Mouse (Mus musculus) liver, embryonic 12.5 days (tissue): ENCODE results near the gene Wfdc6b. TPM values are rescaled to one million over a fixed set of nuclear protein-coding genes. Genes with fewer than 3 reads are reported as not detected.

ENCODE experiments used
- ATAC-seq: fragments of 200-750 bp; cut with Nextera tagmentation; 2 replicates; pipeline ENCODE4 v1.8.0; 2017; ENCODE audit warnings: moderate number of reproducible peaks, mild to moderate bottlenecking, moderate library complexity
- H3K27ac ChIP-seq: fragments of 300-500 bp; sonication (generic); 2 replicates; pipeline ENCODE4 v1.5.1; 2016; ENCODE audit warnings: mild to moderate bottlenecking
- H3K27me3 ChIP-seq: fragments of 300-500 bp; sonication (generic); replicated peaks from 2 replicates; pipeline ENCODE4 v1.6.1; 2016; ENCODE audit warnings: mild to moderate bottlenecking, moderate library complexity
- H3K36me3 ChIP-seq: fragments of 300-500 bp; sonication (generic); 2 replicates; pipeline ENCODE4 v1.6.1; 2016; ENCODE audit warnings: mild to moderate bottlenecking, moderate library complexity
- H3K4me1 ChIP-seq: fragments of 300-500 bp; sonication (generic); 2 replicates; pipeline ENCODE4 v1.6.1; 2016
- H3K4me2 ChIP-seq: fragments of 300-500 bp; sonication (generic); 2 replicates; pipeline ENCODE4 v1.6.1; 2016; ENCODE audit warnings: mild to moderate bottlenecking, moderate library complexity
- H3K4me3 ChIP-seq: fragments of 300-500 bp; sonication (generic); 2 replicates; pipeline ENCODE4 v1.5.1; 2016; ENCODE audit warnings: mild to moderate bottlenecking, moderate library complexity
- H3K9ac ChIP-seq: fragments of 300-500 bp; sonication (generic); 2 replicates; pipeline ENCODE4 v1.6.1; 2016; ENCODE audit warnings: mild to moderate bottlenecking, moderate library complexity
- H3K9me3 ChIP-seq: fragments of 300-500 bp; sonication (generic); replicated peaks from 2 replicates; pipeline ENCODE4 v1.6.1; 2016; ENCODE audit warnings: mild to moderate bottlenecking, moderate library complexity
- WGBS: fragments of 180-500 bp; shearing (Covaris S2); methylation state at CpG from one replicate; pipeline ENCODE4 v1.1.7; 2016; ENCODE audit not compliant: insufficient replicate concordance; 5-methylcytosine and 5-hydroxymethylcytosine counted together
- polyA plus RNA-seq: library from polyadenylated mRNA; unstranded; fragments of >200 nt; fragmentation: Nextera tagmentation; extraction: Ambion mirVana; gene quantifications from 2 replicates; pipeline ENCODE4 v1.2.1, GENCODE M21; 2016

Gene Wfdc6b
- polyA plus RNA-seq, 1 experiment from 2014 or later = not detected

DNA sequence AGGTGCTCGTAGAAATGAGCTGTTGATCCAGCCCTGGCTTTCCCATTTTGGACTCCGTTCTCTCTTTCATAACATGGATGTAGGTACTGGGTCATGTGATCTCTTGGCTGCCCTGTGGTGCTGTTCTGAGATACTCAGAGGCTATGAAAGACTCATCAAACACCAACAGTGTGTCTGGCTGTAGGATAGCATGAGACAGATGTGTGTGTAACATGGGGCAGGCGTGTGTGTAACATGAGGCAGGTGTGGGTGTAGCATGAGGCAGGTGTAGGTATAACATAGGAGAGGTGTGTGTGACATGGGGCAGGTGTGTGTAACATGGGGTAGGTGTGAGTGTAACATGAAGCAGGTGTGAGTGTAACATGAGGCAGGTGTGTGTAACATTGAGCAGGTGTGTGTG, 2.1 kb downstream of the Wfdc6b start:
- no peak overlapping the region for H3K27ac ChIP-seq
- H3K4me3 ChIP-seq = no peak overlapping the region
- ATAC-seq = no peak
- H3K4me2 ChIP-seq = no peak overlapping the region
- no peaks in the 10 kb centered on the region for H3K9me3 ChIP-seq
- H3K36me3 ChIP-seq = no peaks in the 10 kb centered on the region
- no peaks in the 10 kb centered on the region for H3K27me3 ChIP-seq
- WGBS = 66% methylated on average over 3 of the region's 3 CpGs
- H3K4me1 ChIP-seq = no peaks in the 10 kb centered on the region
- H3K9ac ChIP-seq = no peak overlapping the region

DNA sequence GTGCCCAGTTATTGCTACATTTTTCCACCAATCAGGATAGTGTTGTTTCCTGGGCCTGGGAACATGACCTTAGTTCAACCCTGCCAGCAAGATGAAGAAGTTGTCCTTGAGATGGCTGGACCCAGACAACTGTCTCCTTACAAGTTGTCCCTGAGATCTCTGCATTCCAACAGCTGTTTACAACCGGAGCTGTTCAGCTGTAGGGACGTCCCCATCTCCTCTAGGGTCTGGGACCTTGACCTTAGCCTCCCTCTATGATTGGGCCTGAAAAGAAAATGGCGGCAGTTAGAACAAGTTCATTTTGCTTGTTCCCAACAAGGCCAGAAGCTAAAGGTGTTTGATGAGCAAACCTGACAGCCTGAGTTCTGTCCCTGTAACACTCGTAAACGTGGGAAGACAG, 5.7 kb downstream of the Wfdc6b start:
- Histone ChIP-seq H3K4me1 (no peaks in the 10 kb centered on the region), H3K9me3 (no peaks in the 10 kb centered on the region), H3K4me3 (no peak overlapping the region), H3K9ac (no peak overlapping the region), H3K27ac (no peak overlapping the region), H3K36me3 (no peaks in the 10 kb centered on the region), H3K4me2 (no peak overlapping the region), H3K27me3 (no peaks in the 10 kb centered on the region)
- 68% methylated on average over 5 of the region's 5 CpGs for WGBS
- ATAC-seq = no peak

DNA sequence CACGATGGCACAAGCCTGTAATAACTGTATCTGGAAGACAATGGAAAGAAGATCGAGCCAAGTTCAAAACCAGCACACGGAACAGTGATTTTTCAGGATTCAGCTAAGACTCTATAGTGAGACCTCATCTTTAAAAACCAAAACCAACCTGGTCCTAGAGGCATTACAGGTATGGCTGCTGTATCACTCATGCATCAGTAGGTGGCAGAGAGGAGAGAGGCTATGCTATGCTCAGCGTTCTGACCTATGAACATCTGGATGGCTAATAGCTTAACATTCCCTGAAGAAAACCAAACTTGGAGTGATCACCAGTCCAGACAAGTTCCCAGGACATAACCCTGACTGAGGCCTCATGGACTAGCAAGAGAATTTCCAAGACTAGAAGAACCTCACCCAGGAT, 8.5 kb downstream of the Wfdc6b start:
- H3K36me3 ChIP-seq = no peaks in the 10 kb centered on the region
- ATAC-seq = no peak
- H3K9me3 ChIP-seq = no peaks in the 10 kb centered on the region
- H3K9ac ChIP-seq = no peak overlapping the region
- no peaks in the 10 kb centered on the region for H3K27me3 ChIP-seq
- no peak overlapping the region for H3K4me2 ChIP-seq
- WGBS = 66% methylated on average over 4 of the region's 4 CpGs
- no peaks in the 10 kb centered on the region for H3K4me1 ChIP-seq
- H3K4me3 ChIP-seq = no peak overlapping the region
- no peak overlapping the region for H3K27ac ChIP-seq

GRCm38 (mm10) chr2:164635266-164635665, 21.9 kb downstream of the Wfdc6b start:
- ATAC-seq = no peak
- H3K4me1 ChIP-seq = no peaks in the 10 kb centered on the region
- no peak overlapping the region for H3K4me2 ChIP-seq
- no peak overlapping the region for H3K27ac ChIP-seq
- no peak overlapping the region for H3K4me3 ChIP-seq
- no peaks in the 10 kb centered on the region; the same call in 1 of the 2 replicates for H3K9me3 ChIP-seq
- H3K27me3 ChIP-seq = no peaks in the 10 kb centered on the region
- H3K9ac ChIP-seq = no peak overlapping the region
- H3K36me3 ChIP-seq = no peaks in the 10 kb centered on the region
- 62% methylated on average over 9 of the region's 9 CpGs for WGBS

- Histone ChIP-seq H3K9ac (no peak within 1 kb of the TSS), H3K4me2 (no peak within 1 kb of the TSS), H3K27ac (no peak within 1 kb of the TSS), H3K4me1 (no peaks in the 10 kb centered on the region), H3K27me3 (no peaks in the 10 kb centered on the region), H3K9me3 (no peaks in the 10 kb centered on the region; the same call in 1 of the 2 replicates), H3K36me3 (no peaks in the 10 kb centered on the region), H3K4me3 (no peak within 1 kb of the TSS)
- no peak for ATAC-seq
- whole genome bisulfite sequencing = 72% methylated on average over 3 of the region's 3 CpGs
Observed at GRCm38 (mm10) chr2:164638696-164639095, 25.4 kb downstream of the Wfdc6b start, which contains the start of gene Wfdc16. Gene Wfdc16 (minus strand): TSS chr2:164638796.

DNA sequence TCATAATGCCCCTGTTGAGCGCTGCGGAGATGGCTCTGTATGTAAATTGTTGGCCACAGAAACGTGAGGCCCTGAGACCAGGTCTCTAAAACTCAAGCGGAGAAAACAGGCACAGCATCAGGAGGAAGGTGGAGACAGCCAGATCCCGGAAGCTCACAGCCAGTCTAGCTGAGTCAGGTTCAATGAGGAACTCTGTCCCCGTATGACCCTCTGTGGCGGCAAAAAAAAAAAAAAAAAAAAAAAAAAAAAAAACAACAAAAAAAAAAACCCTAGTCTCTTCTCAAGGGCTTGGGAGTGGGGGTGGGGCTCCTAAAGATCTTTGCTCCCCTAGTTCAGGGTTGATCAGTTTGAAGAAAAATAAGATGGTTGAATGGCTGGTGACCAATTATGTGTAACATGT, 27.8 kb downstream of the Wfdc6b start:
- Histone ChIP-seq H3K27me3 (no peaks in the 10 kb centered on the region), H3K4me3 (no peak overlapping the region), H3K9ac (no peak overlapping the region), H3K36me3 (no peaks in the 10 kb centered on the region), H3K4me1 (no peaks in the 10 kb centered on the region), H3K9me3 (no peaks in the 10 kb centered on the region; the same call in 1 of the 2 replicates), H3K4me2 (no peak overlapping the region), H3K27ac (no peak overlapping the region)
- ATAC-seq = no peak
- 51% methylated on average over 7 of the region's 7 CpGs for WGBS

DNA sequence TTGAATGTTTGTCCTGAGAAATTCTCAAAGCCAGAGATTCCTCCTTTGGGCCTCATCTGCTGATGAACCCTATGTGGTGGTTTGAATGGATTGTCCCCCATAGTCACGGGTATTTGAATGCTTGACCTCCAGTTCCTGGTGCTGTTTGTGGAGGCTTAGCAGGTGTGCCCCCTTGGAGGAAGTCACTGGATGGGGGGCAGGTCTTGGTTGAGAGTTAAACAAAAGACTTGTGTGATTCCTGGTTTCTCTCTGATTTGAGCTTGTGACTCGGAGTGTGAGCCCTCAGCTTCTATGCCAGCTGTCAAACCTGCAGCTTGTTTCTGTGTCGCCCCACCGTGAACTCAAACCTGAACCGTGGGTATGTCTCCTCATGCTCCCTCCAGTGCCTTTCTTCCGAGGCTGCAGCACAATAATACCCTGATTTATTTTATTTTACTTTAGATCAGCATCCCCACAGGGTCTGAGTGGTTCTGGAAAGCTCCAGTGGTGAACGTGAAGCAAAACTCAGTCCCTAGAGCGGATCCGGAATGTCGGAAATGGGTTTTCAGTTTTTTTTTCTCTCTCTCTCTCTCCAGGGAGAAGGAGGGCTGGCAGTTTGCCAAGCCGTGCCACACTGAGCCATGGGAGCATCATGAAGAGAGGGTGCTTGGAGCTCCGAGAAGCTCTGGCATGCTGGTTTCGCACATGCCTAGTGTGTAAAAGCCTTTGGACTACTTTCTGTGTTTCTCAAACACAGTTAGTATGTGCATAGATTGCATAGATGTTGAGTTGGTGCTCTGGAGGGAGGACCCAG, 28.8 kb downstream of the Wfdc6b start:
- ATAC-seq = no peak

GRCm38 (mm10) chr2:164655858-164656257, 42.5 kb downstream of the Wfdc6b start, which contains the start of gene Wfdc10:
Gene Wfdc10 (plus strand): TSS chr2:164656046.
- H3K4me1 ChIP-seq = no peaks in the 10 kb centered on the region
- H3K36me3 ChIP-seq = no peaks in the 10 kb centered on the region
- no peak within 1 kb of the TSS for H3K4me3 ChIP-seq
- H3K27ac ChIP-seq = no peak within 1 kb of the TSS
- H3K27me3 ChIP-seq = peaks cover 11% of the 10 kb centered on the region; the same call in 1 of the 2 replicates
- 7% methylated on average over 11 of the region's 11 CpGs for whole genome bisulfite sequencing
- no peak within 1 kb of the TSS for H3K4me2 ChIP-seq
- H3K9me3 ChIP-seq = no peaks in the 10 kb centered on the region
- ATAC-seq = no peak
- H3K9ac ChIP-seq = no peak within 1 kb of the TSS

More for the DNA sequence above, 28.8 kb downstream of the Wfdc6b start:
- H3K4me1 ChIP-seq = no peaks in the 10 kb centered on the region
- WGBS = 72% methylated on average over 13 of the region's 13 CpGs
- no peaks in the 10 kb centered on the region; the same call in 1 of the 2 replicates for H3K9me3 ChIP-seq
- no peaks in the 10 kb centered on the region for H3K36me3 ChIP-seq
- no peaks in the 10 kb centered on the region for H3K27me3 ChIP-seq
- no peak overlapping the region for H3K9ac ChIP-seq
- no peak overlapping the region for H3K4me2 ChIP-seq
- H3K27ac ChIP-seq = no peak overlapping the region
- H3K4me3 ChIP-seq = no peak overlapping the region

DNA sequence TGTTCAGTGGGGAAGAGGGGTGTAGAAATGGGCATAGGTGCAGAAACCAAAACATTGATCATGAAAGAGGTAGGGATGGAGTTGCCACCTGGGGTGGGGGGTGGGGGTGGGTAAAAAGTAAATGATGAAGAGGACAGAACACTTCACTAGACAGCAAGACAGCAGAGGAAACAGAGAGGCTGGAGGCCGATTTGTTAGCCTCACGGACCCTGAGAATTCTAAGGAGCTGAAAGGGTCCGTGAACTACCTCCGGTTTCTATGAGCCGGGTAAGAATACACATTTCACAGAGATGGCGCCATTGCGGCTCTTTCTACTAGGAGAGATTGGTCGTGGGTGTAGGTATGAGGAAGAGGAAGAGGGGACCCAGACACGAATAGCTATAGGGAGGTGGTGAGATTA, 43.2 kb downstream of the Wfdc6b start, which contains the start of gene Wfdc9:
TSS of gene Wfdc9 (minus strand) at position 101 of the 400 bp plus-strand sequence.
- no peak within 1 kb of the TSS for H3K9ac ChIP-seq
- no peak within 1 kb of the TSS for H3K27ac ChIP-seq
- no peak within 1 kb of the TSS for H3K4me3 ChIP-seq
- ATAC-seq = no peak
- 67% methylated on average over 9 of the region's 9 CpGs for WGBS
- no peak within 1 kb of the TSS for H3K4me2 ChIP-seq
- H3K27me3 ChIP-seq = peaks cover 11% of the 10 kb centered on the region; the same call in 1 of the 2 replicates
- no peaks in the 10 kb centered on the region for H3K4me1 ChIP-seq
- no peaks in the 10 kb centered on the region for H3K36me3 ChIP-seq
- H3K9me3 ChIP-seq = no peaks in the 10 kb centered on the region

GRCm38 (mm10) chr2:164664851-164665250, 51.5 kb downstream of the Wfdc6b start:
- H3K9ac ChIP-seq = no peak overlapping the region
- no peaks in the 10 kb centered on the region for H3K4me1 ChIP-seq
- ATAC-seq = no peak
- H3K27ac ChIP-seq = no peak overlapping the region
- H3K9me3 ChIP-seq = peaks cover 7% of the 10 kb centered on the region; the same call in 1 of the 2 replicates
- H3K4me2 ChIP-seq = no peak overlapping the region
- 64% methylated on average over 7 of the region's 7 CpGs for WGBS
- no peaks in the 10 kb centered on the region for H3K36me3 ChIP-seq
- H3K27me3 ChIP-seq = no peaks in the 10 kb centered on the region
- no peak overlapping the region for H3K4me3 ChIP-seq
